Mouse (Mus musculus): ENCODE measurements around the gene Rps24.

Rps24 gene

GRCm38 (mm10) chr14:24510218-24510617 is 23.3 kb downstream of the Rps24 start:
- in situ Hi-C loops (cut with MboI, MseI): loop anchor here (25.0 kb wide), 1 partner anchor 1077 kb away; no protein-coding TSS in a partner anchor

- in situ Hi-C loops (cut with MboI, MseI): loop anchor here (25.0 kb wide), 1 partner anchor 1077 kb away; no protein-coding TSS in a partner anchor
These were observed 23.8 kb downstream of the Rps24 start for GRCm38 (mm10) chr14:24510679-24511078.

GRCm38 (mm10) chr14:24512527-24513161 is 25.7 kb downstream of the Rps24 start:
- in situ Hi-C loops (cut with MboI, MseI): loop anchor here (25.0 kb wide), 1 partner anchor 1075 kb away; no protein-coding TSS in a partner anchor

GRCm38 (mm10) chr14:24521597-24521996 is 34.7 kb downstream of the Rps24 start:
- in situ Hi-C loops (cut with MboI, MseI): loop anchor here (25.0 kb wide), 1 partner anchor 1066 kb away; no protein-coding TSS in a partner anchor

- in situ Hi-C loops (cut with MboI, MseI): no loop called here
These were observed 38.2 kb downstream of the Rps24 start for GRCm38 (mm10) chr14:24525137-24525536.

- in situ Hi-C loops (cut with MboI, MseI): no loop called here
These were observed 38.9 kb downstream of the Rps24 start for GRCm38 (mm10) chr14:24525677-24526415.

GRCm38 (mm10) chr14:24526440-24526839 is 39.5 kb downstream of the Rps24 start:
- in situ Hi-C loops (cut with MboI, MseI): no loop called here

- in situ Hi-C loops (cut with MboI, MseI): no loop called here
These were observed 43.3 kb downstream of the Rps24 start for GRCm38 (mm10) chr14:24530228-24530627.

GRCm38 (mm10) chr14:24534865-24535545 is 48.1 kb downstream of the Rps24 start:
- in situ Hi-C loops (cut with MboI, MseI): no loop called here

- in situ Hi-C loops (cut with MboI, MseI): loop anchor here (5.0 kb wide), 1 partner anchor 211 kb away; no protein-coding TSS in a partner anchor
These were observed 56.0 kb downstream of the Rps24 start for GRCm38 (mm10) chr14:24542901-24543300.

GRCm38 (mm10) chr14:24544057-24544456 is 57.1 kb downstream of the Rps24 start:
- in situ Hi-C loops (cut with MboI, MseI): loop anchor here (5.0 kb wide), 1 partner anchor 212 kb away; no protein-coding TSS in a partner anchor

Measured in T-helper 2 cell (primary cell).